Mouse (Mus musculus) E14TG2a.4 (cell line): Measurements from ENCODE around the gene Alms1.
"Not testable (repeated sequence)": the region's sequence is repeated elsewhere in the genome, so short reads cannot be mapped to it uniquely, and the experiment has no call there.

Experiments used
- CTCF ChIP-seq: conservative IDR thresholded peaks from 2 replicates; pipeline ENCODE4 v1.5.1; 2014; ENCODE audit warnings: low read length
- NANOG ChIP-seq: IDR thresholded peaks from 2 replicates; pipeline ENCODE4 v1.6.1; 2014; ENCODE audit warnings: borderline replicate concordance, low read length, mixed read lengths
- POU5F1 ChIP-seq: IDR thresholded peaks from 2 replicates; pipeline ENCODE4 v1.6.1; 2014; ENCODE audit warnings: low read length, borderline replicate concordance

DNA sequence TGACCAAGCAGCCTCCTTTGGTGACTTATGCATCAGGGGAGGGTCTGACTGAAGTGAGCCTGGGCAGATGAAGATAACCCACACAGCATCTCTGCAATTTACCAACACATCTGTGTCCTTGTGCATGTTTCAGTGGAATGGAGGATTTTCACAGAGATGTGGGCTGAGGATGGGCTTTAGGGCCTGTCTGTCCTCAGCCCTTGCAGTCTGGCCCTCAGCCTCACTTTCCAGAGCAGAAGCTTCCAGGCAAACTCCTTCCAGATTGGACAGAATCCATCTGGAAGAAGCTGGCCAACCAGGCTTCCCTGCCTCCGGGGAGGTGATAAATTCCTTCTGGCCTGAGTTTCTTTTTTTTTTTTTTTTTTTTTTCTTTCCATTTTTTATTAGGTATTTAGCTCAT, 122.3 kb downstream of the Alms1 start:
- TF ChIP-seq CTCF, NANOG, POU5F1: not testable (repeated sequence)
